ENCODE assay signal across 10 mouse cellular contexts in genomic region chr6:55396176-55396575, GRCm38 (mm10). TPM values are rescaled to one million over a fixed set of nuclear protein-coding genes. Genes with fewer than 3 reads are reported as not detected.
DNase-seq lines count a peak whose midpoint lies in the region; ATAC-seq lines count a peak whose summit lies in the region.
"Had no signal": no experiment of that assay in that cellular context is flagged by ENCODE, and none has a peak within 500 bp of the region (broad histone marks: within the 10 kb centered on the region; RNA-seq: fewer than 3 reads in every experiment).

No protein-coding gene starts in this region.

- peak; percentile 69 to 82 for DNase-seq in heart, adult 18-20 months
- DNase-seq in heart, embryonic 10.5 days (ENCODE audit: low spot score): no peak
- peak; percentile 68 for DNase-seq in cerebellum, adult 9-11 months
- DNase-seq in heart, adult 8-10 months (ENCODE audit: low spot score): peak; percentile 60
- DNase-seq in kidney, postnatal 10 days: peak; percentile 71
- DNase-seq in lung, postnatal 14 days: peak; percentile 35
- no peak for DNase-seq in c-Kit-positive CD71-positive TER-119-positive erythroid progenitor cells, embryonic 14.5 days (ENCODE audit: low spot score)

- no peaks in the 10 kb centered on the region for H3K36me3 ChIP-seq in heart, embryonic 10.5 days
- H3K36me3 ChIP-seq: embryonic facial prominence, embryonic 12.5 days had no signal

- H3K9me3 ChIP-seq in heart, embryonic 10.5 days: no peaks in the 10 kb centered on the region
- H3K9me3 ChIP-seq: embryonic facial prominence, embryonic 12.5 days had no signal

- H3K27ac ChIP-seq in heart, embryonic 10.5 days: no peak overlapping the region
- H3K27ac ChIP-seq: embryonic facial prominence, embryonic 12.5 days had no signal

- no peak overlapping the region for H3K4me3 ChIP-seq in heart, embryonic 10.5 days
- H3K4me3 ChIP-seq: embryonic facial prominence, embryonic 12.5 days had no signal

- ATAC-seq in monocyte, adult 5-6 weeks (replicated peaks; ENCODE audit: insufficient number of reproducible peaks, low FRiP score, low TSS enrichment, poor library complexity, severe bottlenecking): no peak

- WGBS in heart, embryonic 10.5 days: 41% methylated on average over 3 of the region's 3 CpGs

- H3K27me3 ChIP-seq in heart, embryonic 10.5 days (ENCODE audit: insufficient read depth, poor library complexity, severe bottlenecking): peaks cover 99% of the 10 kb centered on the region

- H3K4me1 ChIP-seq in heart, embryonic 10.5 days: peaks cover 7% of the 10 kb centered on the region; the same call in 1 of the 2 replicates

RNA-seq across cellular contexts. Expression of gene Ghrhr, which starts 20.1 kb away (rescaled TPM):
- total RNA-seq in heart, adult 18-20 months (2021): not detected
- polyA plus RNA-seq in heart, embryonic 10.5 days (2016; fragmentation: Nextera tagmentation; extraction: Ambion mirVana): not detected in 2 replicates
- not detected for total RNA-seq in heart, adult 8-10 months (2022)
- total RNA-seq in monocyte, adult 5-6 weeks (2017): not detected in 3 replicates
- polyA plus RNA-seq: embryonic facial prominence, embryonic 12.5 days; liver, embryonic 16.5 days had no signal

RNA-seq across cellular contexts. Expression of gene Adcyap1r1, which starts 55.6 kb away (rescaled TPM):
- total RNA-seq in heart, adult 18-20 months (2021): 1 to 10 TPM; 4.9 to 6.1 TPM
- 1.3 and 1.8 TPM in 2 replicates for polyA plus RNA-seq in heart, embryonic 10.5 days (2016; fragmentation: Nextera tagmentation; extraction: Ambion mirVana)
- 1 to 10 TPM; 5.1 to 5.8 (median 5.4) TPM for total RNA-seq in heart, adult 8-10 months (2022)
- total RNA-seq in monocyte, adult 5-6 weeks (2017): not detected in 3 replicates

RNA-seq across cellular contexts. Expression of gene Aqp1, which starts 59.9 kb away (rescaled TPM):
- 100 to 1,000 TPM; 402 to 412 TPM for total RNA-seq in heart, adult 18-20 months (2021)
- 5.1 and 8.3 TPM in 2 replicates for polyA plus RNA-seq in heart, embryonic 10.5 days (2016; fragmentation: Nextera tagmentation; extraction: Ambion mirVana)
- total RNA-seq in heart, adult 8-10 months (2022): 100 to 1,000 TPM; 336 to 404 (median 350) TPM
- 2.6 TPM in 1 of 3 replicates, not detected in the others for total RNA-seq in monocyte, adult 5-6 weeks (2017)

Comparison
In these comparisons a context has a peak if more than half of its experiments do, and no peak if none do; other contexts are left out.
1. DNase-seq: peak in heart, adult 18-20 months (2 of 2), cerebellum, adult 9-11 months (single experiment), heart, adult 8-10 months (single experiment), kidney, postnatal 10 days (single experiment) and lung, postnatal 14 days (single experiment); none in heart, embryonic 10.5 days (single experiment) and c-Kit-positive CD71-positive TER-119-positive erythroid progenitor cells, embryonic 14.5 days (single experiment).
2. RNA of gene Aqp1, which starts 59.9 kb away (total RNA-seq): 402 to 412 TPM in heart, adult 18-20 months and 336 to 404 TPM in heart, adult 8-10 months; 2.6 TPM in monocyte, adult 5-6 weeks; every median in the first group is over 10 times any median in the second.